Mouse (Mus musculus) liver, embryonic 14.5 days (tissue): ENCODE measurements around the gene Gpam.
"Not testable (repeated sequence)": the region's sequence is repeated elsewhere in the genome, so short reads cannot be mapped to it uniquely, and the experiment has no call there.

ENCODE experiments used
- CTCF ChIP-seq: IDR thresholded peaks from 2 replicates; pipeline ENCODE4 v1.5.1; 2016; ENCODE audit warnings: antibody characterized with exemption, low read depth, control low read depth
- EP300 ChIP-seq: IDR thresholded peaks from 2 replicates; pipeline ENCODE4 v1.6.1; 2016; ENCODE audit warnings: antibody characterized with exemption, low read depth

DNA sequence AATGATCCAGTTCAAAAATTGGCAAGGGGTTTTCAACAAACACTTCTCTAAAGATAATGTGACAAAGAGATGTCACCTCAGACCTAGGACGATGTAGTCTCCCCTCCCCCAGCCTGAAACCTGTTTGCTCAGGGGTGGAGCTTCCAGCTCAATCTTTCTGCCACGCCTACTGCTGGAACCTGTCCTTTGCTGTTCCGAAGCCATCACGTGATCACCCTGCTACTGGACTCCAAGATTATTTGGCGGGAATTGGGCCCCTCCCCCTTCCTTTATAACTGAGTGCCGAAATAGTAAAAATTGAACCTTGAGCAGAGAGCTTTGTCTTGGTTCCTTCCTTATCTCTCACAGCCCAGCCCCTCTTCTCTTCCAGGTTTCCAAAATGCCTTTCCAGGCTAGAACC, 25.2 kb upstream of the Gpam start:
- not testable (repeated sequence) for TF ChIP-seq CTCF, EP300
